Mouse (Mus musculus) forebrain, embryonic 11.5 days (tissue): ENCODE measurements around the gene Mael. TPM values are rescaled to one million over a fixed set of nuclear protein-coding genes. Genes with fewer than 3 reads are reported as not detected.

Experiments
- ATAC-seq: fragments of 200-750 bp; cut with Nextera tagmentation; replicated peaks from 2 replicates; pipeline ENCODE4 v1.8.0; 2017; ENCODE audit warnings: moderate TSS enrichment; ENCODE audit not compliant: low FRiP score
- DNase-seq: peaks from one replicate; pipeline ENCODE4 v3.0.0-alpha.2; 2017; ENCODE audit warnings: low spot score
- H3K27ac ChIP-seq: fragments of 300-500 bp; sonication (generic); 2 replicates; pipeline ENCODE4 v1.5.1; 2014; ENCODE audit warnings: low read depth, low read length
- H3K27me3 ChIP-seq: fragments of 300-500 bp; sonication (generic); 2 replicates; pipeline ENCODE4 v1.6.1; 2014; ENCODE audit warnings: mild to moderate bottlenecking, low read length, mixed read lengths; ENCODE audit not compliant: control insufficient read depth, insufficient read depth
- H3K36me3 ChIP-seq: fragments of 300-500 bp; sonication (generic); 2 replicates; pipeline ENCODE4 v1.6.1; 2014; ENCODE audit warnings: mild to moderate bottlenecking, low read length, moderate library complexity, mixed read lengths; ENCODE audit not compliant: control insufficient read depth, insufficient read depth
- H3K4me1 ChIP-seq: fragments of 300-500 bp; sonication (generic); replicated peaks from 2 replicates; pipeline ENCODE4 v1.6.1; 2014; ENCODE audit warnings: low read length, mixed read lengths; ENCODE audit not compliant: control insufficient read depth, insufficient read depth
- H3K4me2 ChIP-seq: fragments of 300-500 bp; sonication (generic); 2 replicates; pipeline ENCODE4 v1.6.1; 2014; ENCODE audit warnings: low read depth, mild to moderate bottlenecking, low read length, moderate library complexity, mixed read lengths; ENCODE audit not compliant: severe bottlenecking
- H3K4me3 ChIP-seq: fragments of 300-500 bp; sonication (generic); 2 replicates; pipeline ENCODE4 v1.5.1; 2014; ENCODE audit warnings: low read depth, low read length
- H3K9ac ChIP-seq: fragments of 300-500 bp; sonication (generic); 2 replicates; pipeline ENCODE4 v1.6.1; 2014; ENCODE audit warnings: low read length
- H3K9me3 ChIP-seq: fragments of 300-500 bp; sonication (generic); 2 replicates; pipeline ENCODE4 v1.6.1; 2016; ENCODE audit warnings: low read length, mixed read lengths; ENCODE audit not compliant: control insufficient read depth
- WGBS: fragments of 180-500 bp; shearing (Covaris S2); extraction: QIAGEN DNeasy Blood & Tissue Kit; methylation state at CpG from one replicate; pipeline ENCODE4 v1.1.7; 2014; 5-methylcytosine and 5-hydroxymethylcytosine counted together
- polyA plus RNA-seq: library from polyadenylated mRNA; unstranded; fragments of >200 nt; fragmentation: Nextera tagmentation; extraction: Ambion mirVana; gene quantifications from 2 replicates; pipeline ENCODE4 v1.2.1, GENCODE M21; 2014

Gene Mael
- polyA plus RNA-seq, 1 experiment from 2014 or later = not detected

- H3K27me3 ChIP-seq = no peaks in the 10 kb centered on the region
- no peaks in the 10 kb centered on the region for H3K36me3 ChIP-seq
- H3K27ac ChIP-seq = no peak overlapping the region
- no peak overlapping the region for H3K9ac ChIP-seq
- ATAC-seq (no peak), DNase-seq (no peak)
- WGBS = 92% methylated on average over 7 of the region's 7 CpGs
- no peaks in the 10 kb centered on the region for H3K4me1 ChIP-seq
- H3K4me3 ChIP-seq = no peak overlapping the region
- no peak overlapping the region for H3K4me2 ChIP-seq
- H3K9me3 ChIP-seq = no peaks in the 10 kb centered on the region
These were observed 68.8 kb downstream of the Mael start for GRCm38 (mm10) chr1:166169713-166170112.

GRCm38 (mm10) chr1:166168017-166168416 lies 70.5 kb downstream of the Mael start:
- H3K36me3 ChIP-seq = no peaks in the 10 kb centered on the region
- H3K27ac ChIP-seq = no peak overlapping the region
- H3K27me3 ChIP-seq = no peaks in the 10 kb centered on the region
- H3K4me2 ChIP-seq = no peak overlapping the region
- H3K4me1 ChIP-seq = no peaks in the 10 kb centered on the region
- H3K9ac ChIP-seq = no peak overlapping the region
- H3K4me3 ChIP-seq = no peak overlapping the region
- DNase-seq (no peak), ATAC-seq (no peak)
- no peaks in the 10 kb centered on the region for H3K9me3 ChIP-seq
- WGBS = 96% methylated on average over 7 of the region's 7 CpGs

DNA sequence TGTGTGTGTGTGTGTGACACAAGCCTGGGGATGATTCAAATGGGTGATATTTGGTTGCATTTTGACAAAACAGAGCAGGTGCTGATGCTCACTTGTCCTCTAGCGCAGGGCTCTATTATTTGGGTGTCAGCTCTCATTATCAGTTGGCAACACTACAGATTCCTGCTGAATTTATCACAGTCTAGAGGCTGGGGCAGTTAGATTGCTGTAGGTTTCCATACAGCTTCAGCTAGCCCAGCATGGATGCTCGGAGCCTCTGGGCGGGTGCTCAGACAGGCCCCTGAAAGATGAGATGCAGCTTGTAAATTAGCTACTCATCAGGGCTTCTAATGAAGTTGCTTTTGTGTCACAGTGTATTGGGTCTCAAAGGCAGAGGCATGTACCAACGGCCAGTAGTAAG lies 71.1 kb downstream of the Mael start:
- Histone ChIP-seq H3K9ac (no peak overlapping the region), H3K27ac (no peak overlapping the region), H3K36me3 (no peaks in the 10 kb centered on the region), H3K9me3 (no peaks in the 10 kb centered on the region), H3K4me2 (no peak overlapping the region), H3K4me1 (no peaks in the 10 kb centered on the region), H3K4me3 (no peak overlapping the region), H3K27me3 (no peaks in the 10 kb centered on the region)
- DNase-seq (no peak), ATAC-seq (no peak)
- 81% methylated on average over 4 of the region's 4 CpGs for WGBS

DNA sequence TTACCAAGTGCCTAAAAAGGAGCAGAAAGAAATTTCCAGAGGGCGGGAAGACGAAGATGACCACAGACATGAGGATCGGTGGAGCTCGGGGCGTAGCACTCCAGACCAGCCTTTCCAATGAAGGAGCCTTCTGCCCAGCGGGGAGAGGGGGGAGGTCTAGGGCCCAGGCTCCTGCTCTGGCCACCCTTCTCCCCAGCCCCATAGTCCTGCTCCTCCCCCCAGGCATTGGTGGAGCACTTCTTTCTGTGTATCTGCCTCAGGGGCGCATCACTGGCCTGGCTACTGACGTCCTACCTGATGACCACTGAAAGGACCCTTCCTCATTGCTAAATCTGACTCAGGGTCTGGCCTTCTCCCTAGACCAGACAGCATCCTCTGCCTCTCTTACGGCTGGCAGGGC lies 73.4 kb downstream of the Mael start:
- no peaks in the 10 kb centered on the region for H3K27me3 ChIP-seq
- 91% methylated on average over 9 of the region's 9 CpGs for WGBS
- no peak overlapping the region for H3K4me2 ChIP-seq
- ATAC-seq (no peak), DNase-seq (no peak)
- H3K9ac ChIP-seq = no peak overlapping the region
- H3K27ac ChIP-seq = no peak overlapping the region
- no peaks in the 10 kb centered on the region for H3K4me1 ChIP-seq
- no peak overlapping the region for H3K4me3 ChIP-seq
- H3K9me3 ChIP-seq = no peaks in the 10 kb centered on the region
- no peaks in the 10 kb centered on the region for H3K36me3 ChIP-seq

GRCm38 (mm10) chr1:166164580-166164979 lies 74.0 kb downstream of the Mael start:
- no peak overlapping the region for H3K4me2 ChIP-seq
- no peaks in the 10 kb centered on the region for H3K27me3 ChIP-seq
- DNase-seq = no peak
- 92% methylated on average over 14 of the region's 14 CpGs for WGBS
- no peaks in the 10 kb centered on the region for H3K9me3 ChIP-seq
- H3K27ac ChIP-seq = no peak overlapping the region
- no peak overlapping the region for H3K9ac ChIP-seq
- no peaks in the 10 kb centered on the region for H3K4me1 ChIP-seq
- no peak for ATAC-seq
- H3K36me3 ChIP-seq = no peaks in the 10 kb centered on the region
- no peak overlapping the region for H3K4me3 ChIP-seq

DNA sequence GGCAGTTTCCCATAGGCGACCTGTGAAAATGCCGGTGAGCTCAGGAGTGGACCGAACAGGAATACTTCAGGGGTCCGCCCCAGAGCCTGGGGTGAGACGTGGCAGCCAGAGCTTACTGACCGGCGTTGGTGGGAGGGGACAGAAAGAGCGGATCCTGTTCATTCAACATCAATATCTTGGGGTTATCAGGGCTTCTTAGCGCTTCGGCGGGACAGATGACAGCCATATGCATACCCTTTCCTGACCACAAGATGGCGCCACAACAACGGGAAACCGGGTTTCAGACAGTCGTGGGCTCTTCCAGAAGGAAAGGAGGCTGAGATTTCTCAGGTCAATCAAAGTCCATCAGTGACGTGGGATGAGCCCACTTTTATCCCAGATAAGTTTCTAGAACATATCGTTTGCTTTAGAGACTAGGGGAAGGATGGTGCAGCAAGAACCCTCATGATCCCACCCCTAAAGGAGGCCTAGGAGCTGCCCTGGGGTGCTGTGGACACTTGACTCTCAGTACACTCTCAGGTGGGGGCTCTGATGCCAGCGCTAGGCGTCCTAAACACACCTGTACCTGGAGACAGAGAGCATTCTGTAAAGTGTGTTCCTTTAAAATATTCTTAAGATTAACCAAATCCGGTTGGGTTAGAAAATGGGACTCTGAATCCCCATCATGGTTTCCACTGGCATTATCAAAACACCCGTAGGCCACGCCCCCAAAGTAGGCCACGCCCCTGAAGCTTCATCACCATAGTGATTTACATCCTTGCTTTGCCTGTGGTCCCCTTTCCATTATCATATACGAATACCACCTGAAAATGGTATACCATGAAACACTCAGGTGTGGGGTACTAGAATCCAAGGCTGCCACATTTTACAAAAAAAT lies 77.7 kb downstream of the Mael start:
- 18% methylated on average over 24 of the region's 24 CpGs for WGBS
- peak overlapping the region; percentile 42; the same call in 1 of the 2 replicates for H3K4me2 ChIP-seq
- peak; percentile 69 for ATAC-seq
- no peak overlapping the region for H3K27ac ChIP-seq
- H3K36me3 ChIP-seq = no peaks in the 10 kb centered on the region
- H3K9ac ChIP-seq = no peak overlapping the region
- no peaks in the 10 kb centered on the region for H3K27me3 ChIP-seq
- no peak overlapping the region for H3K4me3 ChIP-seq
- no peaks in the 10 kb centered on the region for H3K4me1 ChIP-seq
- H3K9me3 ChIP-seq = no peaks in the 10 kb centered on the region
- DNase-seq = peak; percentile 89

DNA sequence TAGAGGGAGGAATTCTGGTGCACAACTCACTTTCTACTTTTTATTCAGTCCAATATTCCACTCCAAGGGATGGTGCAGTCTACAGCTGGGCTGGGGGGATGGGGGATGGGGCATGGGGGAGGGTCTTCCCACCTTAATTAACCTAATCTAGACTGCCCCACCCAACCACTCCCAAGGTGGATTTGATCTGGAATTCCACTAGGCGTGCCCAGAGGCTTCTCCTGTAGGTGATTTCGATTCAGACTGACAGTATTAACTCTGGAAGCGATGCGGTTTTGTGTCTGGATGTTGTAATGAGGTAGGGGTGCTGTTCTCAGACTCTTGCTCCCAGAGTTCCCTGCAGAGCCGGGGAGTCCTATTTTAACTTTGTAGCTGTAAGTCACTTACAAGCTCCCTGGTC lies 78.4 kb downstream of the Mael start:
- ATAC-seq (0 out of 2 replicates have a peak, but pooled peaks have one; percentile 3), DNase-seq (no peak)
- WGBS = 54% methylated on average over 5 of the region's 5 CpGs
- no peak overlapping the region for H3K4me3 ChIP-seq
- peak overlapping the region; percentile 42; the same call in 1 of the 2 replicates for H3K4me2 ChIP-seq
- H3K36me3 ChIP-seq = no peaks in the 10 kb centered on the region
- no peak overlapping the region for H3K27ac ChIP-seq
- no peak overlapping the region for H3K9ac ChIP-seq
- no peaks in the 10 kb centered on the region for H3K4me1 ChIP-seq
- peaks cover 3% of the 10 kb centered on the region for H3K27me3 ChIP-seq
- no peaks in the 10 kb centered on the region for H3K9me3 ChIP-seq

- Histone ChIP-seq H3K4me1 (no peaks in the 10 kb centered on the region), H3K27ac (no peak overlapping the region), H3K4me2 (no peak overlapping the region), H3K36me3 (no peaks in the 10 kb centered on the region), H3K9me3 (no peaks in the 10 kb centered on the region), H3K27me3 (peaks cover 4% of the 10 kb centered on the region), H3K4me3 (no peak overlapping the region), H3K9ac (no peak overlapping the region)
- DNase-seq (no peak), ATAC-seq (no peak)
- 68% methylated on average over 9 of the region's 9 CpGs for WGBS
These were observed 79.9 kb downstream of the Mael start for GRCm38 (mm10) chr1:166158664-166159063.

DNA sequence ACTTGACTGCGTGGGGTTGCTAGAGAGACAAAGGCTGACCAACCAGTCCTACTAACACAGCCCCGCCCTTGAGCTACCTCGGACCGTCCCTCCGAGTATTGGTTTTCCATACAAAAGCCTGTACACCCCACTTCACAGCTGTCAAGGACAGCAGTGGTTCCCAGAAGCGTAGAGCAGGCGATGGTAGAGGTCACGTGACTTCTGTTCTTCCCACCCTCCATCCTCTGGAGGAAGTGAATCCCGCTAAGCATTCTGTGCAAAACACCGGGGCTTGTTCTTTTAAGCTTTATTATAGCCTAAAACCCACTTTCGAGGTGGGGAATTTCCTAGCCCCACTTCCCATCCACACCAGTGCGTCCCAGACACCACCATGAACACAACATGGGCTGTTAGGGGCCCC lies 80.8 kb downstream of the Mael start:
- Histone ChIP-seq H3K4me3 (no peak overlapping the region), H3K9ac (no peak overlapping the region), H3K9me3 (no peaks in the 10 kb centered on the region), H3K27me3 (peaks cover 4% of the 10 kb centered on the region), H3K27ac (no peak overlapping the region), H3K36me3 (no peaks in the 10 kb centered on the region), H3K4me1 (no peaks in the 10 kb centered on the region; the same call in 1 of the 2 replicates), H3K4me2 (no peak overlapping the region)
- WGBS = 81% methylated on average over 12 of the region's 12 CpGs
- no peak for DNase-seq
- ATAC-seq = no peak
